Mouse (Mus musculus): ENCODE data around the gene Rp9. TPM values are rescaled to one million over a fixed set of nuclear protein-coding genes. Genes with fewer than 3 reads are reported as not detected.

The Rp9 gene
- polyA plus RNA-seq, 1 experiment = not detected

DNA sequence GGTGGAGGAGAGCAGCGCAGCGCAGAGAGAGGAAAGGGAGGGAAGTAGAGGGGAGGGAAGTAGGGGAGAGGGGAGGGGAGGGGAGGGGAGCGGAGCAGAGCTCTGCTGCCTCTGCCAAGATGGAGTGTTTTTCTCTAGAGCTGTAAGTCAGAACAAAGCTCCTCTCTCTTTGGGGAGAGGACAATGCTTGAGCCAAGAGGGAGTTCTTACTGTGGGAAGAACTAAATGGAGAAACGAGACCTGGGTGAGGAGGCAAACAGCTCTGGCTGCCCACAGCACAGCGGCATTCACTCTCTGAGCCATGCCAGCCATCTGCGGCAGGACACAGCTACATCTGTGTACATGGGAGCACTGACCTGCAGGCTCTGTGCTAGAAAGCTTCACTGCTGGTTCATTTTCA is 101.5 kb downstream of the Rp9 start:
- 17% methylated on average over 6 of the region's 6 CpGs for WGBS

DNA sequence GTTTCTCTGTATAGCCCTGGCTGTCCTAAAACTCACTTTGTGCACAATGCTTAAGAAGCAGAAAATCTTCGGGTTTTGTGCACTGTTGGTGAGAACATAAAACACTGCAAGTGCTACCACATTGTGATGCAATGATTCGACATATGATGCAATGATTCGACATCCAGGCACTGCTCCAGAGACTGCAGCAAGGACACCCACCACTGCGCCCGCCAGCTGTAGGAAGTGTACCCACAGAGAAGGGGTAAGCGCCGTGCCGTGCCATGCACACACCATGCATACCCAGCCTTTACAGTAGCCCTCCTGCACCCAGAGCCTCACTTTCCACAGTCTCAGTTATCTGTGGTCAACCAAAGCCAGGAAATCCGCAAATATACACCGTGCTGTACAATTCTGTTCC is 102.9 kb downstream of the Rp9 start:
- H3K4me3 ChIP-seq (ENCODE audit: insufficient read depth, low read depth, low read length) = no peak overlapping the region
- 95% methylated on average over 10 of the region's 10 CpGs for WGBS
- peaks cover 3% of the 10 kb centered on the region for H3K4me1 ChIP-seq (ENCODE audit: control insufficient read depth, insufficient read depth, low read length)
- 0 out of 2 replicates have a peak overlapping the region, but pooled peaks have one; percentile 8 for H3K27ac ChIP-seq (ENCODE audit: insufficient read depth, low read depth, low read length)
- TF ChIP-seq CTCF (IDR thresholded peaks at IDR 0.05; ENCODE audit: insufficient read depth, low read depth, low read length) = no peak
- no peak for TF ChIP-seq POLR2A (IDR thresholded peaks at IDR 0.05; ENCODE audit: insufficient read depth, low read depth, low read length)

More for the DNA sequence above, 101.5 kb downstream of the Rp9 start:
- TF ChIP-seq CTCF (IDR thresholded peaks at IDR 0.05; ENCODE audit: insufficient read depth, low read depth, low read length) = no peak
- no peak for TF ChIP-seq POLR2A (IDR thresholded peaks at IDR 0.05; ENCODE audit: insufficient read depth, low read depth, low read length)
- H3K4me3 ChIP-seq (ENCODE audit: insufficient read depth, low read depth, low read length) = no peak overlapping the region
- H3K4me1 ChIP-seq (ENCODE audit: control insufficient read depth, insufficient read depth, low read length) = peaks cover 3% of the 10 kb centered on the region
- H3K27ac ChIP-seq (ENCODE audit: insufficient read depth, low read depth, low read length) = peak overlapping the region; percentile 31

DNA sequence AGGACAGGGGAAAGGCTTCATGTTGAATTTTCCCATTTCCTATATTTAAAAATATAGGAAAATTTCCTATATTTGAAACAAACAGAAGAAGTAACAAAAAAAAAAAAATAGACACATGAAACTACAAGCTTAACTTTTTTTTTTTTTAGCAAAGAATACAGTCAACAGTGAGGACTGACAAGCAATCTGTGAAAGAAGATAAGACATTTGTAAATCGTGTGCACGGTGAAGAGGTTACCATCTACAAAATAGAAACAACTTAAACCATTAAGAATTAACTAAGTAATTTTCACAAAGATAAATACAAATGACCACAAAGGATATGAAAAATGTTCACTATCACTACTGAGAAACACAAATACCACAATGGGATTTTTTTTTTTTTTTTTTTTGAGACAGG is 103.3 kb downstream of the Rp9 start:
- no peak overlapping the region for H3K4me3 ChIP-seq (ENCODE audit: insufficient read depth, low read depth, low read length)
- H3K4me1 ChIP-seq (ENCODE audit: control insufficient read depth, insufficient read depth, low read length) = peaks cover 3% of the 10 kb centered on the region
- TF ChIP-seq POLR2A (IDR thresholded peaks at IDR 0.05; ENCODE audit: insufficient read depth, low read depth, low read length) (no peak), CTCF (IDR thresholded peaks at IDR 0.05; ENCODE audit: insufficient read depth, low read depth, low read length) (no peak)
- 96% methylated on average over 2 of the region's 2 CpGs for WGBS
- no peak overlapping the region for H3K27ac ChIP-seq (ENCODE audit: insufficient read depth, low read depth, low read length)

Other genes with a start within 250 kb of the Rp9 start
- not detected in 2 replicates for gene Zfp809, start 244.0 kb downstream of the Rp9 start, polyA plus RNA-seq (2012; ENCODE audit: insufficient read depth, insufficient read length, low replicate concordance, missing spikeins)
- gene Zfp599, start 209.8 kb downstream of the Rp9 start, polyA plus RNA-seq (2012; ENCODE audit: insufficient read depth, insufficient read length, low replicate concordance, missing spikeins) = not detected in 2 replicates
- not detected in 2 replicates for gene Zfp810, start 162.1 kb downstream of the Rp9 start, polyA plus RNA-seq (2012; ENCODE audit: insufficient read depth, insufficient read length, low replicate concordance, missing spikeins)
- gene Anln, start 80.6 kb downstream of the Rp9 start, polyA plus RNA-seq (2012; ENCODE audit: insufficient read depth, insufficient read length, low replicate concordance, missing spikeins) = not detected in 2 replicates
- not detected in 2 replicates for gene 9530077C05Rik, start 58.2 kb downstream of the Rp9 start, polyA plus RNA-seq (2012; ENCODE audit: insufficient read depth, insufficient read length, low replicate concordance, missing spikeins)
- gene Gm17545, start 15.5 kb downstream of the Rp9 start, polyA plus RNA-seq (2012; ENCODE audit: insufficient read depth, insufficient read length, low replicate concordance, missing spikeins) = not detected in 2 replicates
- not detected in 2 replicates for gene Bbs9, start 6.0 kb upstream of the Rp9 start, polyA plus RNA-seq (2012; ENCODE audit: insufficient read depth, insufficient read length, low replicate concordance, missing spikeins)